Mouse (Mus musculus) gonadal fat pad, adult 2 months (tissue): ENCODE data around the gene Gja4. TPM values are rescaled to one million over a fixed set of nuclear protein-coding genes. Genes with fewer than 3 reads are reported as not detected.

Experiments
- polyA plus RNA-seq: library from polyadenylated mRNA; depleted of rRNA; stranded (reverse); fragments of >200 nt; gene quantifications from 2 replicates; pipeline ENCODE4 v1.2.3, GENCODE M21; 2012; rRNA removed

The Gja4 gene
- polyA plus RNA-seq, 1 experiment, result 35.8 TPM

Other genes with a start within 250 kb of the Gja4 start
- gene Zmym6, start 236.7 kb downstream of the Gja4 start, polyA plus RNA-seq, result 8.9 and 9.2 TPM in 2 replicates
- 26.4 and 29.1 TPM in 2 replicates for gene Tmem35b, start 190.3 kb downstream of the Gja4 start, polyA plus RNA-seq
- 0.05 and 0.09 TPM in 2 replicates for gene Dlgap3, start 144.8 kb downstream of the Gja4 start, polyA plus RNA-seq
- gene Smim12, start 70.3 kb downstream of the Gja4 start, polyA plus RNA-seq, result 28.5 and 30.3 TPM in 2 replicates
- 58.2 and 90.8 TPM in 2 replicates for gene Gjb3, start 16.8 kb upstream of the Gja4 start, polyA plus RNA-seq
- gene Gjb4, start 40.0 kb upstream of the Gja4 start, polyA plus RNA-seq, result 9.9 and 20.1 TPM in 2 replicates
- gene Gjb5, start 44.1 kb upstream of the Gja4 start, polyA plus RNA-seq, result 3.5 and 4.6 TPM in 2 replicates